Mouse (Mus musculus) CH12.LX (cell line): ENCODE data around the gene Gm21981. TPM values are rescaled to one million over a fixed set of nuclear protein-coding genes. Genes with fewer than 3 reads are reported as not detected.

Experiments used
- DNase-seq: peaks from one replicate; pipeline ENCODE4 v3.0.0-alpha.2; 2013; ENCODE audit errors: extremely low read depth
- H3K27ac ChIP-seq: 2 replicates; pipeline ENCODE4 v1.5.1; 2012; ENCODE audit warnings: low read depth, mild to moderate bottlenecking, control low read depth, moderate library complexity; ENCODE audit not compliant: insufficient read depth
- H3K27me3 ChIP-seq: replicated peaks from 2 replicates; pipeline ENCODE3; 2012; ENCODE audit warnings: inconsistent platforms
- H3K36me3 ChIP-seq, 2 experiments: replicated peaks in 1 of 2; 2 replicates each; pipeline versions ENCODE3 to v1.6.1; 2012; ENCODE audit warnings: inconsistent platforms in 1 of 2, low read length in 1 of 2, mild to moderate bottlenecking in 1 of 2, mixed read lengths in 1 of 2, moderate library complexity in 1 of 2; ENCODE audit not compliant: control insufficient read depth in 1 of 2, insufficient read depth in 1 of 2
- H3K4me1 ChIP-seq, 2 experiments: 2 replicates each; pipeline ENCODE4 v1.6.1; 2012; ENCODE audit warnings: inconsistent platforms in 1 of 2, moderate library complexity in 1 of 2; ENCODE audit not compliant: insufficient read depth in 2 of 2, control insufficient read depth in 1 of 2
- H3K4me2 ChIP-seq: 2 replicates; pipeline ENCODE4 v1.6.1; 2012; ENCODE audit warnings: low read depth, mild to moderate bottlenecking, control low read depth; ENCODE audit not compliant: poor library complexity, insufficient read depth, severe bottlenecking
- H3K4me3 ChIP-seq, 3 experiments: fragments of 150-350 bp in 1 of 3; sonication (generic) in 1 of 3; replicated peaks in 1 of 3; 2 replicates each; pipeline versions ENCODE3 to v1.5.1; 2011 to 2012; ENCODE audit warnings: low read depth in 2 of 3, low read length in 2 of 3, mild to moderate bottlenecking in 2 of 3, moderate library complexity in 2 of 3, control low read depth in 1 of 3, improper control_type of control experiment in 1 of 3, inconsistent platforms in 1 of 3, mixed read lengths in 1 of 3; ENCODE audit not compliant: poor library complexity in 1 of 3
- H3K79me2 ChIP-seq: replicated peaks from 2 replicates; pipeline ENCODE4 v1.6.1; 2012; ENCODE audit warnings: mild to moderate bottlenecking, moderate library complexity; ENCODE audit not compliant: control insufficient read depth, poor library complexity, insufficient read depth, severe bottlenecking; ENCODE audit errors: extremely low read depth
- H3K9ac ChIP-seq: 2 replicates; pipeline ENCODE4 v1.6.1; 2012; ENCODE audit warnings: low read depth, mild to moderate bottlenecking, control low read depth, moderate library complexity; ENCODE audit not compliant: insufficient read depth
- H3K9me3 ChIP-seq: replicated peaks from 2 replicates; pipeline ENCODE3; 2012; ENCODE audit warnings: low read length, inconsistent platforms, mixed read lengths
- BHLHE40 ChIP-seq: IDR thresholded peaks from 2 replicates; pipeline ENCODE4 v1.6.1; 2011; ENCODE audit warnings: mild to moderate bottlenecking, low read depth, low read length, improper control_type of control experiment
- CHD1 ChIP-seq: IDR thresholded peaks from 2 replicates; pipeline ENCODE4 v1.6.1; 2012; ENCODE audit warnings: low read depth, low read length, improper control_type of control experiment, inconsistent platforms
- CHD2 ChIP-seq: IDR thresholded peaks from 2 replicates; pipeline ENCODE4 v1.6.1; 2011; ENCODE audit warnings: low read length, improper control_type of control experiment
- CTCF ChIP-seq, 2 experiments: IDR thresholded peaks in 1 of 2; conservative IDR thresholded peaks in 1 of 2; 2 replicates each; pipeline ENCODE4 v1.5.1; 2011 to 2012; ENCODE audit warnings: low read depth in 2 of 2, low read length in 2 of 2, improper control_type of control experiment in 1 of 2, inconsistent platforms in 1 of 2, mild to moderate bottlenecking in 1 of 2, moderate library complexity in 1 of 2
- EP300 ChIP-seq: IDR thresholded peaks from 2 replicates; pipeline ENCODE4 v1.6.1; 2011; ENCODE audit warnings: low read length, improper control_type of control experiment
- ETS1 ChIP-seq: conservative IDR thresholded peaks from 2 replicates; pipeline ENCODE4 v1.6.1; 2012; ENCODE audit warnings: low read depth, mild to moderate bottlenecking, inconsistent platforms, low read length, improper control_type of control experiment, moderate library complexity
- GABPA ChIP-seq: IDR thresholded peaks from 2 replicates; pipeline ENCODE4 v1.6.1; 2012; ENCODE audit warnings: low read depth, low read length, improper control_type of control experiment, inconsistent platforms; ENCODE audit not compliant: insufficient replicate concordance
- HCFC1 ChIP-seq: IDR thresholded peaks from 2 replicates; pipeline ENCODE4 v1.6.1; 2012; ENCODE audit warnings: low read depth, mild to moderate bottlenecking, inconsistent platforms, low read length, improper control_type of control experiment
- JUN ChIP-seq: IDR thresholded peaks from 2 replicates; pipeline ENCODE4 v1.6.1; 2011; ENCODE audit warnings: low read depth, mild to moderate bottlenecking, low read length, improper control_type of control experiment, moderate library complexity; ENCODE audit not compliant: insufficient read depth
- JUND ChIP-seq: conservative IDR thresholded peaks from 2 replicates; pipeline ENCODE4 v1.6.1; 2011; ENCODE audit warnings: low read depth, low read length, improper control_type of control experiment
- KAT2A ChIP-seq: IDR thresholded peaks from 2 replicates; pipeline ENCODE4 v1.6.1; 2012; ENCODE audit warnings: low read length, improper control_type of control experiment, inconsistent platforms; ENCODE audit not compliant: insufficient replicate concordance
- MAFK ChIP-seq: IDR thresholded peaks from 2 replicates; pipeline ENCODE4 v1.6.1; 2011; ENCODE audit warnings: low read length, improper control_type of control experiment; ENCODE audit not compliant: insufficient replicate concordance
- MAX ChIP-seq: IDR thresholded peaks from 2 replicates; pipeline ENCODE4 v1.6.1; 2011; ENCODE audit warnings: low read length, improper control_type of control experiment
- MYC ChIP-seq: IDR thresholded peaks from 2 replicates; pipeline ENCODE4 v1.6.1; 2011; ENCODE audit warnings: low read depth, mild to moderate bottlenecking, improper control_type of control experiment, low read length
- PAX5 ChIP-seq: IDR thresholded peaks from 2 replicates; pipeline ENCODE4 v1.6.1; 2012; ENCODE audit warnings: low read length, inconsistent platforms, mixed read lengths
- POLR2A ChIP-seq: IDR thresholded peaks from 2 replicates; pipeline ENCODE4 v1.6.1; 2011; ENCODE audit warnings: low read depth, mild to moderate bottlenecking, improper control_type of control experiment, low read length
- RCOR1 ChIP-seq: conservative IDR thresholded peaks from 2 replicates; pipeline ENCODE4 v1.6.1; 2012; ENCODE audit warnings: low read depth, mild to moderate bottlenecking, inconsistent platforms, low read length, improper control_type of control experiment
- SIN3A ChIP-seq: IDR thresholded peaks from 2 replicates; pipeline ENCODE4 v1.6.1; 2012; ENCODE audit warnings: low read length, improper control_type of control experiment, inconsistent platforms
- SMC3 ChIP-seq: IDR thresholded peaks from 2 replicates; pipeline ENCODE4 v1.6.1; 2011; ENCODE audit warnings: low read depth, low read length, improper control_type of control experiment
- TCF12 ChIP-seq: IDR thresholded peaks from 2 replicates; pipeline ENCODE4 v1.6.1; 2014; ENCODE audit warnings: low read depth, mild to moderate bottlenecking, inconsistent platforms, low read length, improper control_type of control experiment
- UBTF ChIP-seq: IDR thresholded peaks from 2 replicates; pipeline ENCODE4 v1.6.1; 2012; ENCODE audit warnings: low read depth, mild to moderate bottlenecking, inconsistent platforms, low read length, improper control_type of control experiment, moderate library complexity
- USF1 ChIP-seq: IDR thresholded peaks from 2 replicates; pipeline ENCODE4 v1.6.1; 2014; ENCODE audit warnings: low read depth, mild to moderate bottlenecking, inconsistent platforms, low read length, improper control_type of control experiment
- USF2 ChIP-seq: conservative IDR thresholded peaks from 2 replicates; pipeline ENCODE4 v1.6.1; 2011; ENCODE audit warnings: low read depth, low read length, improper control_type of control experiment
- ZMIZ1 ChIP-seq: IDR thresholded peaks from 2 replicates; pipeline ENCODE4 v1.6.1; 2012; ENCODE audit warnings: low read depth, mild to moderate bottlenecking, inconsistent platforms, low read length, improper control_type of control experiment
- ZNF384 ChIP-seq: IDR thresholded peaks from 2 replicates; pipeline ENCODE4 v1.6.1; 2012; ENCODE audit warnings: low read depth, low read length, improper control_type of control experiment, inconsistent platforms
- dilution Hi-C: fragments of 300-500 bp; cut with MboI; formaldehyde crosslinking; loops from 2 replicates; pipeline ENCODE4 v1.14.3; 2020; ENCODE audit warnings: low sequenced_read_pairs; ENCODE audit not compliant: extremely low pct_unique_long_range_greater_than_20kb, extremely low pct_ligation_motif_present
- in situ Hi-C: fragments of 300-500 bp; cut with MboI; formaldehyde crosslinking; loops from 3 replicates; pipeline ENCODE4 v1.14.3; 2019; ENCODE audit warnings: low sequenced_read_pairs, low pct_ligation_motif_present, low pct_unique_long_range_greater_than_20kb, mixed read lengths
- polyA plus RNA-seq: library from polyadenylated mRNA; unstranded; fragments of >175 nt; gene quantifications from 2 replicates; pipeline ENCODE4 v1.2.1, GENCODE M21; 2012; ENCODE audit warnings: low read depth; ENCODE audit not compliant: insufficient read length
- total RNA-seq, 2 experiments: library from RNA; depleted of rRNA; stranded (reverse); fragments of 300-350 nt in 1 of 2; fragments of >200 nt in 1 of 2; gene quantifications; 2 replicates each; pipeline ENCODE4 v1.2.3; 2012 to 2014

Gene Gm21981
- total and polyA plus RNA-seq, 3 experiments: 0.11 to 0.59 TPM; not detected in 1

DNA sequence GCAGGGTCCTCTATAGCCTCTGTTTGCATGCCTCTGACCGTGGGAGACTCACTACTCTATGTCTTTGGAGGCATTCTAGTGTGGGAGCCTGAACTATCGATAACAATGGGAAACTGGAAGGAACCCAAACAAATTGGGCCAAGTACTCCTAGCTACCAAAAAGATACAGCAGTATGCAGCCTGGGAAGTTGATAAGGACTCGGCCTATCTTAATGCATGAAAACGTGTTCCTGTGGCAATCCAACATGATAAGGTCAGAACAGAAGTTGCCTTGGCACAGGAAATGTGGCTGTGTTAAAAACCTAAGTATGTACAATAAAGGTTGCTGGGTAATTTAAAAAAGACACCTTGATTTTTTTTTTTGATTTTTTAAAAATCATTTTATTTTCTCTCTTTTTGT lies 26.9 kb upstream of the Gm21981 start:
- H3K4me1 ChIP-seq: no peaks in the 10 kb centered on the region
- dilution Hi-C loops (no loop called here), in situ Hi-C loops (no loop called here)
- no peak for DNase-seq
- H3K9ac ChIP-seq: no peak overlapping the region
- no peaks in the 10 kb centered on the region for H3K79me2 ChIP-seq
- H3K36me3 ChIP-seq: no peaks in the 10 kb centered on the region
- no peak overlapping the region for H3K4me2 ChIP-seq
- H3K27ac ChIP-seq: no peak overlapping the region
- no peak overlapping the region for H3K4me3 ChIP-seq
- TF ChIP-seq CTCF (conservative IDR thresholded peaks at IDR 0.05 in 1 of 2, IDR thresholded peaks at IDR 0.05 in 1 of 2; ENCODE audit: low read depth in 2 of 2, low read length in 2 of 2): no peak
- TF ChIP-seq SMC3: no peak
- TF ChIP-seq USF2: no peak
- no peak for TF ChIP-seq HCFC1
- TF ChIP-seq CHD1: no peak
- TF ChIP-seq JUND: no peak
- TF ChIP-seq USF1: no peak
- no peak for TF ChIP-seq KAT2A
- no peak for TF ChIP-seq GABPA
- no peak for TF ChIP-seq BHLHE40
- no peak for TF ChIP-seq MYC
- no peak for TF ChIP-seq ZNF384
- TF ChIP-seq MAFK: no peak
- TF ChIP-seq RCOR1: no peak
- no peak for TF ChIP-seq TCF12
- TF ChIP-seq CHD2: no peak
- no peak for TF ChIP-seq SIN3A
- TF ChIP-seq ETS1: no peak
- no peak for TF ChIP-seq PAX5
- H3K9me3 ChIP-seq: no peaks in the 10 kb centered on the region
- peaks cover 52% of the 10 kb centered on the region for H3K27me3 ChIP-seq

DNA sequence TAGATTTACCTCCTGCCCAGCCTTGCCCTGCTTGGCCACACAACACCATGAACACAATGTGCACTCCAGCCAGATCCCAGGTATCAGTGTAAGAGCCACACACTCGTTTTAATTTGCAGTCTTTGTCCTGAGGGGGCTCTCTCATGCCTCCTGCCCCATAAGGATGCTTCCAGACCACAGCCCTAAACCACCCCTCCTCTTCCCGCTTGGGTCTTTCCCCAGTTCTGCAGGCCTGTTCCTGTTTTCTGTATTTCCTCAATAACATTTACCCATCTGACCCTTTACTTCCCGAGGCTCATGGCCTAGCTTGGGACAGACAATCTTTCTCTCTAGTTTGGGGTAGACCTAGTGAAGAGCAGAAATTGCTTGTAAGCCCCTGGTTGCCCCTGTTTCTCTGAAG lies 20.8 kb upstream of the Gm21981 start:
- in situ Hi-C loops: no loop called here
- no peaks in the 10 kb centered on the region for H3K36me3 ChIP-seq
- no peak overlapping the region for H3K4me2 ChIP-seq
- no peak overlapping the region for H3K4me3 ChIP-seq
- H3K9me3 ChIP-seq: no peaks in the 10 kb centered on the region
- peaks cover 5 to 10% of the 10 kb centered on the region in 2 experiments; a peak in 3 of 4 replicates for H3K4me1 ChIP-seq
- H3K79me2 ChIP-seq: no peaks in the 10 kb centered on the region
- H3K9ac ChIP-seq: no peak overlapping the region
- dilution Hi-C loops: no loop called here
- TF ChIP-seq UBTF (no peak), MYC (no peak), USF2 (no peak), GABPA (no peak), EP300 (no peak), RCOR1 (no peak), POLR2A (no peak), JUN (no peak), MAX (no peak), CHD1 (no peak), TCF12 (no peak), ZMIZ1 (no peak)
- no peak overlapping the region for H3K27ac ChIP-seq
- peaks cover 51% of the 10 kb centered on the region for H3K27me3 ChIP-seq
- no peak for DNase-seq
